Mouse (Mus musculus) midbrain, embryonic 12.5 days (tissue): Measurements from ENCODE around the gene Fbxl8. TPM values are rescaled to one million over a fixed set of nuclear protein-coding genes. Genes with fewer than 3 reads are reported as not detected.

Experiments used
- ATAC-seq: fragments of 200-750 bp; cut with Nextera tagmentation; 2 replicates; pipeline ENCODE4 v1.8.0; 2017; ENCODE audit warnings: low read depth, moderate TSS enrichment, moderate library complexity; ENCODE audit not compliant: low FRiP score
- H3K27ac ChIP-seq: fragments of 300-500 bp; sonication (generic); replicated peaks from 2 replicates; pipeline ENCODE4 v1.5.1; 2016; ENCODE audit warnings: mild to moderate bottlenecking
- H3K27me3 ChIP-seq: fragments of 300-500 bp; sonication (generic); 2 replicates; pipeline ENCODE4 v1.6.1; 2016; ENCODE audit warnings: mild to moderate bottlenecking
- H3K36me3 ChIP-seq: fragments of 300-500 bp; sonication (generic); 2 replicates; pipeline ENCODE4 v1.6.1; 2016
- H3K4me1 ChIP-seq: fragments of 300-500 bp; sonication (generic); 2 replicates; pipeline ENCODE4 v1.6.1; 2016
- H3K4me2 ChIP-seq: fragments of 300-500 bp; sonication (generic); replicated peaks from 2 replicates; pipeline ENCODE4 v1.6.1; 2016; ENCODE audit warnings: mild to moderate bottlenecking, moderate library complexity
- H3K4me3 ChIP-seq: fragments of 300-500 bp; sonication (generic); 2 replicates; pipeline ENCODE4 v1.5.1; 2016; ENCODE audit warnings: mild to moderate bottlenecking
- H3K9ac ChIP-seq: fragments of 300-500 bp; sonication (generic); replicated peaks from 2 replicates; pipeline ENCODE4 v1.6.1; 2016; ENCODE audit warnings: mild to moderate bottlenecking, moderate library complexity
- H3K9me3 ChIP-seq: fragments of 300-500 bp; sonication (generic); 2 replicates; pipeline ENCODE4 v1.6.1; 2016; ENCODE audit warnings: mild to moderate bottlenecking
- WGBS: fragments of 180-500 bp; shearing (Covaris S2); methylation state at CpG from one replicate; pipeline ENCODE4 v1.1.7; 2016; 5-methylcytosine and 5-hydroxymethylcytosine counted together
- polyA plus RNA-seq: library from polyadenylated mRNA; unstranded; fragments of >200 nt; fragmentation: Nextera tagmentation; extraction: Ambion mirVana; gene quantifications from 2 replicates; pipeline ENCODE4 v1.2.1, GENCODE M21; 2016

Fbxl8 gene
- polyA plus RNA-seq, 1 experiment from 2014 or later, result 0.87 TPM

DNA sequence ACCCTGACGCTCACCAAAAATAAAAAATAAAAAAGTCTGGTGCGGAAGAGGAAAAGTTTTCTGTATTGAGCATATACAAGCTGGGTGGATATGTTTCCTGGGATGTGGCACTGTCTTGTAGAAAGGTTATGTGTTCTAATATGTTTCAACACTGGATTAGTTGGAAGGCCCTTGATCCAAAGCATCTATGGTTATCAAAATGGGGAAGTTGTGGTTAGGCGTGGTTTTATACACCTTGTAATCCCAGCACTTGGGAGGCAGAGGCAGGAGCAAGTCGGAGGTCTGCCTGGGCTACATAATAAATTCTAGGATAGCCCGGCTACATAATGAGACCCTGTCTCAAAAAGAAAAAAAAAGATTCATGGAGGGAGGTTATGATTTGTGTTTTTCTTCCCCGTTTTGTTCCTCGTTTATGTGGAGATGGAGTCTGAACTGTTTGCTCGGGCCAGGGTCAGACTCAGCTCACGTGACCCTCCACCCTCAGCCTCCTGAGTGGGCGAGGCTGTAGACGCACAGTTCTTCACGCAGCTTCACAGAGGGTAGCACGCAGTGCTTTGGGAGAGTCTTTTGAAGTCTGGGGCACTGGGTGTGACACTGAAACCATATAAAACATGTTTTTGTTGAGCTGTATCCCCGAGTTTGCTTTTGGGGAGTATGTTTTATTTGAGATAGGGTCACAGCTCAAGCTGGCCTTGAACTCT, 26.9 kb upstream of the Fbxl8 start:
- no peaks in the 10 kb centered on the region for H3K9me3 ChIP-seq
- 94% methylated on average over 14 of the region's 14 CpGs for WGBS
- no peak overlapping the region for H3K27ac ChIP-seq
- no peak overlapping the region for H3K4me2 ChIP-seq
- no peak overlapping the region for H3K4me3 ChIP-seq
- no peaks in the 10 kb centered on the region for H3K4me1 ChIP-seq
- H3K9ac ChIP-seq, result no peak overlapping the region
- no peaks in the 10 kb centered on the region for H3K27me3 ChIP-seq
- peaks cover 54% of the 10 kb centered on the region for H3K36me3 ChIP-seq
- ATAC-seq, result no peak

DNA sequence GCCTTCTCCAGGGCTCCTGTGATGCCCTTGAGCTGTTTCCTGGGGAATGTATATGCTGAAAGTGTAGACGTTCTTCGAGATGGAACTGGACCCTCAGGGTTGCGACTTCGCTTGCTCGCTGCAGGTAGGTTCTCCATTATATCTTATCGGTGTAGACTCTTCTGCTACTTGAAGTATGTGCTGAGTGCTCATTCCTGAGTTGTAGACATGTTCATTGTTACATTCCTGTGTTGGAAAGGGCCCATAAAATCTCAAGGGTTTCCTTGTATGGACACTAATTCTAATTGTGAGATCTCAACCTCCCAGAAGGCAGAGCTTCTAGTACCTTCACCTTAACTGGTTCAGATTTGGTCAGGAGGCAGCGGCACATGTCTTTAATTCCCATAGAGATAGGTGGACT, 23.4 kb upstream of the Fbxl8 start:
- Histone ChIP-seq H3K36me3 (peaks cover 39% of the 10 kb centered on the region), H3K4me2 (no peak overlapping the region), H3K4me3 (no peak overlapping the region), H3K9me3 (no peaks in the 10 kb centered on the region), H3K27ac (no peak overlapping the region), H3K4me1 (no peaks in the 10 kb centered on the region), H3K9ac (no peak overlapping the region), H3K27me3 (no peaks in the 10 kb centered on the region)
- ATAC-seq, result no peak
- whole genome bisulfite sequencing, result 95% methylated on average over 7 of the region's 7 CpGs

DNA sequence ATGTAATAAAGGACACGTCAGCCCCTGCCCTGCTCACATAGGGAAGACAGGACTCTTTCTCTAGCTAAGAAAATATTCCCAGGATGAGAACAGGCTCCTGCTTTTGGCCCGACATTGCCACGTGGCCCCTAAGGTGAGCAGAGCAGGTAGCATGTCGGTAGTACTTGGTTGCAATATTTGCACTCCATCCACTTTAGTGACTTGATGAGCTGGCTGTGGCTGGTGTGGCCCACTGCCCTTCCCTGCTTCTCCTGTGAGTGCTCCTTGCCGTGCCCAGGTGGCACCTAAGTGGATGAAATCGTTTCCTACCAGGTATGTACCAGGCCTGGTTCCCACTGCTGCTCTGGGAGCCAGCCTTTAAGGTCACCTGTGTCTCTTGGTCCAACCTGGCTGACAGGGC, 12.5 kb upstream of the Fbxl8 start:
- Histone ChIP-seq H3K4me1 (peaks cover 18% of the 10 kb centered on the region), H3K27ac (no peak overlapping the region), H3K4me2 (no peak overlapping the region), H3K36me3 (peaks cover 58% of the 10 kb centered on the region), H3K4me3 (no peak overlapping the region), H3K27me3 (peaks cover 27% of the 10 kb centered on the region), H3K9ac (no peak overlapping the region), H3K9me3 (no peaks in the 10 kb centered on the region)
- no peak for ATAC-seq
- WGBS, result 92% methylated on average over 6 of the region's 6 CpGs

DNA sequence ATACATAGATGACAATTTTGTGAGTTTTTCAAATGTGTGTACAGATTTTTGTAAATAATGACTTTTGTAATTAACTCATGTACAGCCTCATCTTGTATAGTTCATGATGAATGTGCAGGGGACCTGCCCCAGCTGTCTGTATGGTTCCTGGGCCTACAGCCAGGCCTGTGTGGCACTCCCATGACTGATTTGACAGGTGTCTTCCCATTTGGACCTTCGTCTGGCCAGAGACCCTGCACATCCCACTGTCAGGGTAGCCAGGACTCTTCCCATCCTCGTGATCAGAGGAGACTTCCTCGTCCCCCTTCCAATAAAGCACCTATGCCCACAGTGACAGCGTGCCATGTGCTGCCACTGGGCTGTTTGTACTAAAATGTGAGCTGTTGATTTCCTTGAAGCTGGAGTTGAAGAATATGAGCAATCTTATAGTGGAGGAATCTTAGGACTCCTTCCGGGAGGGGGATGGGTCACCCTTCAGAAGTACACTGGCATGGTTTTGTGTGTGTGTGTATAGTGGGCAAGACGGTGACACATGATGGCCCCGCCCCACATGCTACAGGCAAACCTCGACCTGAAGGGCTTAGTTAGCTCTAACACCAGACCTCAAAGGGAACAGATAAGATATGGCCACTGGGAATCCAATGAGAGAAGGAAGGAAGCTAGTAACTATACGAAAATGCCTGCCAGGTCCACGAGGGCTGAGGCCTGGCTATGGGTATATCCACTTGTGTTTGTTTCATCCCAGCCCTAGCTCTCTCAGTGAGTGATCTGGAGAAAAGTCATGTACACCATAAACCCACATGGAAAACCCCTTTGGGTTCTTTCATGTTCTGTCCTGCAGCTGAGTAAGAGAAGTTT, 11.5 kb upstream of the Fbxl8 start:
- ATAC-seq, result no peak
- Histone ChIP-seq H3K4me3 (no peak overlapping the region), H3K4me1 (peaks cover 18% of the 10 kb centered on the region), H3K27me3 (peaks cover 37% of the 10 kb centered on the region), H3K9ac (no peak overlapping the region), H3K4me2 (no peak overlapping the region; the same call in 1 of the 2 replicates), H3K9me3 (no peaks in the 10 kb centered on the region), H3K27ac (no peak overlapping the region), H3K36me3 (peaks cover 49% of the 10 kb centered on the region)
- 89% methylated on average over 10 of the region's 10 CpGs for WGBS

DNA sequence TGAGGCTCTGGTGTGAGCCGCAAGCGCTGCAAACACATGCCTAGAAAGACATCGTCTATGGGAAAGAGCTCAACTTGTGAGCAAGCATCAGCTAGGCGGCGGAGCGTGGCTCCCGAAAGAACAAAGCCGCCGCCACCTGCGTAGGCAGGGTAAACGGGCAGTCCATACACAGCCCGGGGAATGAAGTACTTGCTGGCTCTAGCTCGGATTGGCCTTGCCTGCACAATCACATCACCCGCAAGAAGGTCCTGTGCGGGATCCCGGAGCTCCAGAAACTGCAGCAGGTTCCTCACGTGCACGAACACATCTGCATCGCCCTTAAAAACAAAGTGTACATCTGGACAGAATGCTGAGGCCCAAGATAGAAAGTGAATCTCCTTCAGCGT, 10.7 kb upstream of the Fbxl8 start:
- H3K9ac ChIP-seq, result 0 out of 2 replicates have a peak overlapping the region, but pooled peaks have one; percentile 24
- peaks cover 20% of the 10 kb centered on the region for H3K4me1 ChIP-seq
- no peaks in the 10 kb centered on the region for H3K9me3 ChIP-seq
- H3K27ac ChIP-seq, result no peak overlapping the region
- peaks cover 40% of the 10 kb centered on the region for H3K36me3 ChIP-seq
- 34% methylated on average over 20 of the region's 20 CpGs for WGBS
- H3K27me3 ChIP-seq, result peaks cover 45% of the 10 kb centered on the region
- peak; percentile 52 for ATAC-seq
- H3K4me3 ChIP-seq, result peak overlapping the region; percentile 52
- H3K4me2 ChIP-seq, result peak overlapping the region; percentile 92

DNA sequence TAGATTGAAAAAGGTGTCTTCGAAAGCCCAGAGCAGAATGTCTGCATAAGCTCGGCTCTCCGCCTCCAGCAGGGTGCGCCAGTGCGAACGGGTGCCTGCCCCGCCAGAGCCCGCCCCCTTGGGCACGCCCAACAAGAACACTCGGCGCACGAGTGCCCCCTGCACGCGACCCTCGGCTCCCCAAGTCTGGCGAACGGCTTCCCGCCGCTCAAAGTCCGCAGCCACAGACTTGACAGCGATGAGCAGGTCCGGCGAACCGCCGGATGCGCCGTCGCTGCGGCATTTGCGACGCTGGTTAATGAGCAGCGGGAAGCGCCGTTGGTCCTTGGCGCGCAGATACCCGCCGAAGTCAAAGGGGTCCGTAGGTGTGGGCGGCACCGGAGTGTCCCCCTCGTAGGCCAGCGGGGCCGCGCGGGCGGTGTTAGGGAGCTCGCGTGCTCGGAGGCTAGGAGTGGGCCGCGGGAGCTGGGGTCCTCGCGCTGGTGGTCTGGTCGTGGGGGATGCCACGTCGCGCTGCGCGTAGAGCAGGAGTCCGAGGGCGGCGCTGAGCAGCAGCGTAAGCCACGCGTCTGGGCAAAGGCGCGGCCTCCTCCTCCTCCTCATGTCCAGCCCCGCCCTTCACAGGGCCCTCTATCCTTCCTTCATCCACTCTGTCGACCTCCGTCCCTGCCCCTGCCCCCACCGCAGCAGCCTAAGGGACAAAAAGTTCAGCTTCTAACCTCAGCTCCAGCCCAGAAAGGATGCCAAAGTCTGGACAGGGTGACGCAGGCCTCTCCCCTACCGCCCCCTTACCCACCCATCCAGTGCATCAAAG, 10.1 kb upstream of the Fbxl8 start:
- Histone ChIP-seq H3K9me3 (no peaks in the 10 kb centered on the region), H3K27me3 (peaks cover 51% of the 10 kb centered on the region)

DNA sequence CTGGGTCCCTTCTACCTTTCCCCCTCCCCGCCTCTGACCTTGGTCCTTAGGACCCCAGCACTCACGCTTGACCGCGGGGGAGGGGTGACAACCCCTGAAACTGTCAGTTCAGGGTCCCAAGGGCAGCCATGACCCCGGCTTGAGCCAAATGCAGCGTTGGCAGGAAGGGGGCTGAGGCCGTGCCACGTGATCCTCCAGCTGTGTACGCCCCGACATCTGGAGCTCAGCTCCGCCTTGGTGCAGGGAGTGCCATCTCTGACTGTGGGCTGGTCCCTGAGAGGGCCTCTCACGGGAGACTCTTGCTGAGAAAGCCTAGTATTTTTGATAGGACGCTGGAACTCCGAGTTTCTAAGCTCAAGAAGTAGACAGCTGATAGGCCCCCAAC, 9.5 kb upstream of the Fbxl8 start, which contains the start of gene B3gnt9:
Gene B3gnt9, minus strand, starts transcription at position 188 of the 385 bp plus-strand sequence.
- Histone ChIP-seq H3K9me3 (no peaks in the 10 kb centered on the region), H3K9ac (peak within 1 kb of the TSS; percentile 53), H3K27me3 (peaks cover 57% of the 10 kb centered on the region), H3K4me2 (peak within 1 kb of the TSS; percentile 92), H3K27ac (no peak within 1 kb of the TSS), H3K36me3 (peaks cover 28% of the 10 kb centered on the region), H3K4me1 (peaks cover 32% of the 10 kb centered on the region), H3K4me3 (peak within 1 kb of the TSS; percentile 52)
- no peak for ATAC-seq
- WGBS, result 1% methylated on average over 14 of the region's 14 CpGs

More for the DNA sequence above, 10.1 kb upstream of the Fbxl8 start:
- H3K9ac ChIP-seq, result peak overlapping the region; percentile 53
- H3K36me3 ChIP-seq, result peaks cover 34% of the 10 kb centered on the region
- H3K4me1 ChIP-seq, result peaks cover 26% of the 10 kb centered on the region
- peak overlapping the region; percentile 52 for H3K4me3 ChIP-seq
- H3K27ac ChIP-seq, result no peak overlapping the region
- peak overlapping the region; percentile 92 for H3K4me2 ChIP-seq
- WGBS, result under 1% methylated on average over 73 of the region's 74 CpGs
- ATAC-seq, result peak; percentile 83

DNA sequence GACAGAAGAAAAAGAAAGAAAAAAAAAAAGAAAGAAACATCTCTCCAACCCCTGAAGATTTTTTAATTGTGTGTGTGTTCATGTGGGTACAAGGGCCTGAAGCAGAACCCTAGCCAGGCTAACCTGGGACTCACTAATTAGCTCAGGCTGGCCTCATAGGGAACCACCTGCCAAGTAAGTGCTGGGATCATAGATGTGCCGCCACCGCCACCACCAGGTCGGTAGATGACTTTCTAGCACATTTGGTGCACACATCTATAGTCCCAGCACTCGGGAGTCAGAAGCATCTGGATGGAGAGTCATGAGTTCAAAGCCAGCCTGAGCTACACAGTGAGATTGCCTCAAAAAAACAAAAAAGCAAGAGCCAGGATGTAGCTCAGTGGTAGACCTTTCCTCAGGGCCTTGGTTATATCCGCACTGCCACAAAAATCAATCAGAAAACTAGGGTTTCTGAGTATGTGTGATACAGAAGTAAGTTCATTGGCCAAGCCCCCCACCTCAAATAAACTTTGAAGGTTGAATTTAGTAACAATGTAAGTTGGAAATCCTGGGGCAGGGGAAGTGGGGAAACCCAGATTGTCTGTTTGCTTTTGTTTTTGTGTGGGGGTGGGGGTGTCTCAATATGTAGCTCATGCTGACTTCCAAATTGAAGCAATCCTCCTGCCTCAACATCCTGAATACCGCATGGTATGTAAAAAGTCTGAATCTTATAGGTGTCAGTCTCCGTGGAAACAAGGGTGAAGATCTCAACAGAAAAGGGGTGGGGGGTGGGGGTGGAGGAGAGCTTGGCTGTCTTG, 6.9 kb upstream of the Fbxl8 start:
- H3K4me2 ChIP-seq, result no peak overlapping the region
- peaks cover 79% of the 10 kb centered on the region for H3K27me3 ChIP-seq
- peaks cover 4% of the 10 kb centered on the region; the same call in 1 of the 2 replicates for H3K36me3 ChIP-seq
- H3K27ac ChIP-seq, result no peak overlapping the region
- H3K4me3 ChIP-seq, result no peak overlapping the region
- H3K9me3 ChIP-seq, result no peaks in the 10 kb centered on the region
- no peak for ATAC-seq
- no peak overlapping the region for H3K9ac ChIP-seq
- peaks cover 33% of the 10 kb centered on the region for H3K4me1 ChIP-seq
- 70% methylated on average over 7 of the region's 7 CpGs for WGBS

DNA sequence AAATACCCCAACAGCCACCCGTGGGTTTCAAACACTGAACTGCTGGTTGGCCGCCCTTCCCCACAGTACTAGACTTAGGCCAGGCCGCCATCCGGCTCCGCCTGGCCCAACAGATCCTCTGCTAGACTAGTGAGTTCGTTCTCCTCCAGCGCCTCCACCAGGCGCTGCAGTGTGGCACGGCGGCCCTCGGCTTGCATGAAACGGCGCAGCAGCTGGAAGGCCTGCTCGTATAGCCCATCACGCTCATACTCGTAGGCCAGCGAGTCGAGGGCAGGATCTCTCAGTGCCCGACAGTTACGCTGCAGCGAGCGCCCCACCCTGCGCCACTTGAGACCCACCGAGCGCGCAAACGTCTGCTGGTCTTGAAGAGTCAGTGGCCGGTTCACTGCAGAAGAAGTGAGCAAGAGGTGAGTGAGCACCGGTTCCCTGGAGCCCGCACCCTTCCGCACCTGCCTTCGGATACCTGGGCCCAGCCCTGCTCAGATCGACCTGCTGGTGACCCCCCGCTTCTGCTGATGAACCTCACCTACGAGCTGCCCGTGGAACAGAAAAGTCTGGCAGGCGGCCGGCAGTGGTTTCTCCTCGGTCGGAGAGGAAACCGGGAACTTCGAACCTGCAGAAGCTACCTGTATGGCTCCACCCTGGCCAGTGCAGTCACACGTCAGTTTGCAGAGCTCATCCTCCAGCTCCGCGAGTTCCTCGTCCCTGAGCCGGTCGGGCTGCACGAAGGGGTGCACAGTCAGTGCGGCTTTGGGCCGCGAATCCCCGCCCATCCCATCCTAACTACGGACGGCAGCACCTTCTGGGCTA, 5.3 kb upstream of the Fbxl8 start:
- Histone ChIP-seq H3K4me3 (peak overlapping the region; percentile 42), H3K9ac (no peak overlapping the region; the same call in 1 of the 2 replicates), H3K27me3 (peaks cover 95% of the 10 kb centered on the region), H3K4me1 (peaks cover 33% of the 10 kb centered on the region), H3K9me3 (no peaks in the 10 kb centered on the region), H3K36me3 (no peaks in the 10 kb centered on the region), H3K4me2 (peak overlapping the region; percentile 80), H3K27ac (no peak overlapping the region)
- peak; percentile 42 for ATAC-seq
- WGBS, result 2% methylated on average over 55 of the region's 55 CpGs

DNA sequence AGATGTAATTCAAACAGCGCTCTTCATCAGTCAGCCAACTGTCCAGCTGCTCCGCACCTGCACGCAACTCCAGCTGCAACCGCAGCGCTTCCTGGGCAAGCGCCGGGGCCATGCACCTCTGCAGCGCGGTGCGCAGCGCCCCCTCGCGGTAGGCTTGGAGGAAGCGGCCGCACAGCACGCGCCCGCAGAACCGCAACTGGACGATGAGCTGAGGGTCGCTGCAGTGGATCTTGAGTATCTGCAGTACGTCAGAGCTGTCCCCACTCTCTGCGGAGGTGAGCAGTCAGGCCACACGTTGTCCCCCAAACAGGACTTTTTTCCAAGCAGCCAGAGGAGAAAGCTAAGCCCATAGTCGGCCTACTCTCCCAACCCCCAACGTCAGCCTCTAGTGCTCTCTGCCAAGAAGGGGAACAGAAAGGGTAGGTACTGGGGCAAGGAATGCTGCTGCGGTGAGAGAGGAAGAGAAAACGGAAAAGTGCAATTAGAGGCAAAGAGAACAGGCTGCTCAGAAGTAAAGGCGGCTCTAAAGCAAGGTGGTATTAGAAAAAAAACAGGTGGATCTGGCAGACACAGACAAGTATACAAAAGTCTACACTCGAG, 4.6 kb upstream of the Fbxl8 start:
- Histone ChIP-seq H3K27me3 (peaks cover 96% of the 10 kb centered on the region), H3K9ac (no peak overlapping the region; the same call in 1 of the 2 replicates), H3K36me3 (no peaks in the 10 kb centered on the region), H3K4me1 (peaks cover 31% of the 10 kb centered on the region), H3K9me3 (no peaks in the 10 kb centered on the region), H3K4me3 (peak overlapping the region; percentile 42), H3K27ac (no peak overlapping the region), H3K4me2 (peak overlapping the region; percentile 80)
- WGBS, result 3% methylated on average over 30 of the region's 30 CpGs
- peak; percentile 70 for ATAC-seq
